ENCODE assay signal across 11 mouse cellular contexts in genomic region chr3:60080572-60080971, GRCm38 (mm10). TPM values are rescaled to one million over a fixed set of nuclear protein-coding genes. Genes with fewer than 3 reads are reported as not detected.
DNase-seq lines count a peak whose midpoint lies in the region; ATAC-seq lines count a peak whose summit lies in the region.
"Had no signal": no experiment of that assay in that cellular context is flagged by ENCODE, and none has a peak within 500 bp of the region (broad histone marks: within the 10 kb centered on the region; RNA-seq: fewer than 3 reads in every experiment).

No protein-coding gene starts in this region.

- H3K27ac ChIP-seq in hindbrain, embryonic 13.5 days, result no peak overlapping the region
- H3K27ac ChIP-seq in hindbrain, embryonic 10.5 days, result no peak overlapping the region
- H3K27ac ChIP-seq in forebrain, embryonic 15.5 days (replicated peaks), result no peak overlapping the region
- H3K27ac ChIP-seq: midbrain, embryonic 13.5 days had no signal

- no peak overlapping the region for H3K9ac ChIP-seq in hindbrain, embryonic 13.5 days
- H3K9ac ChIP-seq in forebrain, embryonic 15.5 days (replicated peaks), result no peak overlapping the region
- H3K9ac ChIP-seq: midbrain, embryonic 13.5 days had no signal

- 62% methylated on average over 4 of the region's 4 CpGs for WGBS in hindbrain, embryonic 13.5 days
- WGBS in hindbrain, embryonic 10.5 days, result 77% methylated on average over 4 of the region's 4 CpGs
- 54% methylated on average over 4 of the region's 4 CpGs for WGBS in forebrain, embryonic 15.5 days

- 0 out of 2 replicates have a peak, but pooled peaks have one; percentile 17 for ATAC-seq in hindbrain, embryonic 13.5 days (ENCODE audit: low FRiP score)
- ATAC-seq in common myeloid progenitor, adult 5-6 weeks (replicated peaks; ENCODE audit: low read depth, poor library complexity, severe bottlenecking), result peak; percentile 95
- no peak for ATAC-seq in inflammation-experienced regulatory T-cells, adult 6 months
- ATAC-seq in forebrain, embryonic 15.5 days (replicated peaks), result no peak

- no peak overlapping the region for H3K4me2 ChIP-seq in hindbrain, embryonic 13.5 days
- no peak overlapping the region for H3K4me2 ChIP-seq in forebrain, embryonic 15.5 days (replicated peaks)
- H3K4me2 ChIP-seq: midbrain, embryonic 13.5 days had no signal

- no peak overlapping the region for H3K4me3 ChIP-seq in hindbrain, embryonic 13.5 days
- H3K4me3 ChIP-seq in hindbrain, embryonic 10.5 days, result no peak overlapping the region
- no peak overlapping the region for H3K4me3 ChIP-seq in forebrain, embryonic 15.5 days
- H3K4me3 ChIP-seq: midbrain, embryonic 13.5 days had no signal

- no peaks in the 10 kb centered on the region for H3K27me3 ChIP-seq in hindbrain, embryonic 13.5 days
- H3K27me3 ChIP-seq in hindbrain, embryonic 10.5 days (ENCODE audit: insufficient read depth, poor library complexity, severe bottlenecking), result no peaks in the 10 kb centered on the region
- H3K27me3 ChIP-seq in forebrain, embryonic 15.5 days, result no peaks in the 10 kb centered on the region
- H3K27me3 ChIP-seq: midbrain, embryonic 13.5 days had no signal

- no peaks in the 10 kb centered on the region for H3K36me3 ChIP-seq in hindbrain, embryonic 13.5 days
- no peaks in the 10 kb centered on the region for H3K36me3 ChIP-seq in hindbrain, embryonic 10.5 days
- H3K36me3 ChIP-seq in forebrain, embryonic 15.5 days, result no peaks in the 10 kb centered on the region
- H3K36me3 ChIP-seq: midbrain, embryonic 13.5 days had no signal

- no peaks in the 10 kb centered on the region for H3K9me3 ChIP-seq in hindbrain, embryonic 13.5 days
- no peaks in the 10 kb centered on the region for H3K9me3 ChIP-seq in hindbrain, embryonic 10.5 days
- H3K9me3 ChIP-seq in forebrain, embryonic 15.5 days, result no peaks in the 10 kb centered on the region
- H3K9me3 ChIP-seq: midbrain, embryonic 13.5 days had no signal

- no peak for DNase-seq in hindbrain, embryonic 10.5 days (ENCODE audit: low spot score)
- peak; percentile 72 for DNase-seq in A20 (ENCODE audit: low read depth, low spot score)
- DNase-seq in lung, postnatal 25 days (ENCODE audit: low spot score), result peak; percentile 21
- no peak for DNase-seq in urinary bladder, postnatal 36 days (ENCODE audit: low spot score in 2 of 2)

- peaks cover 4% of the 10 kb centered on the region for H3K4me1 ChIP-seq in hindbrain, embryonic 13.5 days (replicated peaks)
- H3K4me1 ChIP-seq in hindbrain, embryonic 10.5 days (replicated peaks), result 0 out of 2 replicates have a peak, but pooled peaks cover 4% of the 10 kb centered on the region
- H3K4me1 ChIP-seq in forebrain, embryonic 15.5 days, result no peaks in the 10 kb centered on the region

RNA-seq across cellular contexts. Expression of gene Sucnr1, which starts 1.1 kb away (rescaled TPM):
- 0.16 TPM in 1 of 2 replicates, not detected in the other for polyA plus RNA-seq in hindbrain, embryonic 13.5 days (2015; fragmentation: Nextera tagmentation; extraction: Ambion mirVana)
- 0.35 TPM in 1 of 2 replicates, not detected in the other for polyA plus RNA-seq in hindbrain, embryonic 10.5 days (2016; fragmentation: Nextera tagmentation; extraction: Ambion mirVana)
- total RNA-seq in common myeloid progenitor, adult 5-6 weeks (2017), result not detected in 2 replicates
- polyA plus RNA-seq in inflammation-experienced regulatory T-cells, adult 6 months (2017; shearing (Covaris generic)), result not detected
- not detected in 2 replicates for polyA plus RNA-seq in forebrain, embryonic 15.5 days (2015; fragmentation: Nextera tagmentation; extraction: Ambion mirVana)
- polyA plus RNA-seq: embryonic facial prominence, embryonic 11.5 days; midbrain, embryonic 13.5 days had no signal

RNA-seq across cellular contexts. Expression of gene Aadac, which starts 55.1 kb away (rescaled TPM):
- not detected in 2 replicates for polyA plus RNA-seq in hindbrain, embryonic 13.5 days (2015; fragmentation: Nextera tagmentation; extraction: Ambion mirVana)
- not detected in 2 replicates for polyA plus RNA-seq in hindbrain, embryonic 10.5 days (2016; fragmentation: Nextera tagmentation; extraction: Ambion mirVana)
- total RNA-seq in common myeloid progenitor, adult 5-6 weeks (2017), result not detected in 2 replicates
- not detected for polyA plus RNA-seq in inflammation-experienced regulatory T-cells, adult 6 months (2017; shearing (Covaris generic))
- 0.23 TPM in 1 of 2 replicates, not detected in the other for polyA plus RNA-seq in forebrain, embryonic 15.5 days (2015; fragmentation: Nextera tagmentation; extraction: Ambion mirVana)
- polyA plus RNA-seq: embryonic facial prominence, embryonic 11.5 days; midbrain, embryonic 13.5 days; testis, adult 2 months had no signal

Comparison
In these comparisons a context has a peak if more than half of its experiments do, and no peak if none do; other contexts are left out.
1. ATAC-seq: peak in hindbrain, embryonic 13.5 days (single experiment) and common myeloid progenitor, adult 5-6 weeks (single experiment); none in inflammation-experienced regulatory T-cells, adult 6 months (single experiment) and forebrain, embryonic 15.5 days (single experiment).
2. DNase-seq: peak in A20 (single experiment) and lung, postnatal 25 days (single experiment); none in hindbrain, embryonic 10.5 days (single experiment) and urinary bladder, postnatal 36 days (0 of 2).